Mouse (Mus musculus): Measurements from ENCODE around the gene Plcl1. TPM values are rescaled to one million over a fixed set of nuclear protein-coding genes. Genes with fewer than 3 reads are reported as not detected.

Plcl1 gene
- total RNA-seq, 2 experiments from 2014 or later: 9.2 to 10.8 TPM

GRCm38 (mm10) chr1:55700016-55700415, 294.3 kb downstream of the Plcl1 start:
- no peak for DNase-seq (ENCODE audit: low spot score in 2 of 2)

- DNase-seq (ENCODE audit: low spot score in 2 of 2): no peak
These were observed 295.0 kb downstream of the Plcl1 start for GRCm38 (mm10) chr1:55700726-55701125.

- no peak for DNase-seq (ENCODE audit: low spot score in 2 of 2)
These were observed 295.9 kb downstream of the Plcl1 start for GRCm38 (mm10) chr1:55701601-55702000.

GRCm38 (mm10) chr1:55702106-55702505, 296.4 kb downstream of the Plcl1 start:
- no peak for DNase-seq (ENCODE audit: low spot score in 2 of 2)

- no peak for DNase-seq (ENCODE audit: low spot score in 2 of 2)
These were observed 299.0 kb downstream of the Plcl1 start for GRCm38 (mm10) chr1:55704707-55705106.

- DNase-seq (ENCODE audit: low spot score in 2 of 2): no peak
These were observed 299.5 kb downstream of the Plcl1 start for GRCm38 (mm10) chr1:55705173-55705572.

GRCm38 (mm10) chr1:55705756-55706155, 300.0 kb downstream of the Plcl1 start:
- no peak for DNase-seq (ENCODE audit: low spot score in 2 of 2)

- DNase-seq (ENCODE audit: low spot score in 2 of 2): no peak
These were observed 301.2 kb downstream of the Plcl1 start for GRCm38 (mm10) chr1:55706933-55707332.

- no peak for DNase-seq (ENCODE audit: low spot score in 2 of 2)
These were observed 311.6 kb downstream of the Plcl1 start for GRCm38 (mm10) chr1:55717283-55717803.

- DNase-seq (ENCODE audit: low spot score in 2 of 2): no peak
These were observed 319.7 kb downstream of the Plcl1 start for GRCm38 (mm10) chr1:55725428-55725827.

GRCm38 (mm10) chr1:55729332-55729731, 323.6 kb downstream of the Plcl1 start:
- DNase-seq (ENCODE audit: low spot score in 2 of 2): no peak

- no peak for DNase-seq (ENCODE audit: low spot score in 2 of 2)
These were observed 327.2 kb downstream of the Plcl1 start for GRCm38 (mm10) chr1:55732951-55733350.

- peak; percentile 80 for DNase-seq (ENCODE audit: low spot score in 2 of 2)
These were observed 330.5 kb downstream of the Plcl1 start for GRCm38 (mm10) chr1:55736054-55736740.

- DNase-seq (ENCODE audit: low spot score in 2 of 2): no peak
These were observed 331.1 kb downstream of the Plcl1 start for GRCm38 (mm10) chr1:55736762-55737288.

GRCm38 (mm10) chr1:55738746-55739365, 333.1 kb downstream of the Plcl1 start:
- no peak for DNase-seq (ENCODE audit: low spot score in 2 of 2)

GRCm38 (mm10) chr1:55741885-55742284, 336.2 kb downstream of the Plcl1 start:
- DNase-seq (ENCODE audit: low spot score in 2 of 2): peak in 1 of 2 experiments; percentile 17

- DNase-seq (ENCODE audit: low spot score in 2 of 2): no peak
These were observed 342.8 kb downstream of the Plcl1 start for GRCm38 (mm10) chr1:55748516-55748915.

- DNase-seq (ENCODE audit: low spot score in 2 of 2): no peak
These were observed 344.0 kb downstream of the Plcl1 start for GRCm38 (mm10) chr1:55749770-55750169.

- DNase-seq (ENCODE audit: low spot score in 2 of 2): peak in 1 of 2 experiments; percentile 13
These were observed 350.0 kb downstream of the Plcl1 start for GRCm38 (mm10) chr1:55755742-55756141.

GRCm38 (mm10) chr1:55762284-55762683, 356.6 kb downstream of the Plcl1 start:
- DNase-seq (ENCODE audit: low spot score in 2 of 2): no peak

- DNase-seq (ENCODE audit: low spot score in 2 of 2): no peak
These were observed 357.4 kb downstream of the Plcl1 start for GRCm38 (mm10) chr1:55763171-55763570.

GRCm38 (mm10) chr1:55766743-55767142, 361.0 kb downstream of the Plcl1 start:
- DNase-seq (ENCODE audit: low spot score in 2 of 2): no peak

All from gastrocnemius, postnatal 4 days (tissue).